Mouse (Mus musculus) CH12.LX (cell line): ENCODE data around the gene Ufd1.

Experiments used
- CHD1 ChIP-seq: IDR thresholded peaks from 2 replicates; pipeline ENCODE4 v1.6.1; 2012; ENCODE audit warnings: low read depth, low read length, improper control_type of control experiment, inconsistent platforms
- CTCF ChIP-seq, 2 experiments: IDR thresholded peaks in 1 of 2; conservative IDR thresholded peaks in 1 of 2; 2 replicates each; pipeline ENCODE4 v1.5.1; 2011 to 2012; ENCODE audit warnings: low read depth in 2 of 2, low read length in 2 of 2, improper control_type of control experiment in 1 of 2, inconsistent platforms in 1 of 2, mild to moderate bottlenecking in 1 of 2, moderate library complexity in 1 of 2
- E2F4 ChIP-seq: IDR thresholded peaks from 2 replicates; pipeline ENCODE4 v1.6.1; 2011; ENCODE audit warnings: low read depth, low read length, improper control_type of control experiment; ENCODE audit not compliant: insufficient replicate concordance
- ELF1 ChIP-seq: IDR thresholded peaks from 2 replicates; pipeline ENCODE4 v1.6.1; 2014; ENCODE audit warnings: low read depth, mild to moderate bottlenecking, inconsistent platforms, low read length, improper control_type of control experiment
- EP300 ChIP-seq: IDR thresholded peaks from 2 replicates; pipeline ENCODE4 v1.6.1; 2011; ENCODE audit warnings: low read length, improper control_type of control experiment
- ETS1 ChIP-seq: conservative IDR thresholded peaks from 2 replicates; pipeline ENCODE4 v1.6.1; 2012; ENCODE audit warnings: low read depth, mild to moderate bottlenecking, inconsistent platforms, low read length, improper control_type of control experiment, moderate library complexity
- MEF2A ChIP-seq: IDR thresholded peaks from 2 replicates; pipeline ENCODE4 v1.6.1; 2014; ENCODE audit warnings: low read depth, mild to moderate bottlenecking, inconsistent platforms, low read length, improper control_type of control experiment, borderline replicate concordance
- PAX5 ChIP-seq: IDR thresholded peaks from 2 replicates; pipeline ENCODE4 v1.6.1; 2012; ENCODE audit warnings: low read length, inconsistent platforms, mixed read lengths
- POLR2A ChIP-seq: IDR thresholded peaks from 2 replicates; pipeline ENCODE4 v1.6.1; 2011; ENCODE audit warnings: low read depth, mild to moderate bottlenecking, improper control_type of control experiment, low read length
- SMC3 ChIP-seq: IDR thresholded peaks from 2 replicates; pipeline ENCODE4 v1.6.1; 2011; ENCODE audit warnings: low read depth, low read length, improper control_type of control experiment
- TBP ChIP-seq: conservative IDR thresholded peaks from 2 replicates; pipeline ENCODE4 v1.6.1; 2011; ENCODE audit warnings: low read depth, low read length, improper control_type of control experiment
- TCF12 ChIP-seq: IDR thresholded peaks from 2 replicates; pipeline ENCODE4 v1.6.1; 2014; ENCODE audit warnings: low read depth, mild to moderate bottlenecking, inconsistent platforms, low read length, improper control_type of control experiment
- USF2 ChIP-seq: conservative IDR thresholded peaks from 2 replicates; pipeline ENCODE4 v1.6.1; 2011; ENCODE audit warnings: low read depth, low read length, improper control_type of control experiment
- ZC3H11A ChIP-seq: IDR thresholded peaks from 2 replicates; pipeline ENCODE4 v1.6.1; 2012; ENCODE audit warnings: low read depth, mild to moderate bottlenecking, inconsistent platforms, low read length, improper control_type of control experiment

GRCm38 (mm10) chr16:18876442-18877308 lies 65.1 kb downstream of the Ufd1 start, which contains the start of the genes Mrpl40 and Hira:
- TF ChIP-seq CHD1 (no peak; the same call in 1 of the 2 replicates), SMC3 (no peak), EP300 (no peak), CTCF (conservative IDR thresholded peaks at IDR 0.05 in 1 of 2, IDR thresholded peaks at IDR 0.05 in 1 of 2; ENCODE audit: low read depth in 2 of 2, low read length in 2 of 2) (no peak), ZC3H11A (no peak), ELF1 (peak; percentile 95), MEF2A (peak; percentile 39; the same call in 1 of the 2 replicates), POLR2A (peak; percentile 90), USF2 (no peak), PAX5 (no peak), E2F4 (peak; percentile 64; the same call in 1 of the 2 replicates), TBP (peak; percentile 76; the same call in 1 of the 2 replicates), ETS1 (no peak), TCF12 (peak; percentile 90)
